Mouse (Mus musculus) myocyte (in vitro differentiated cells): ENCODE measurements around the gene Fam131a.

Source experiments
- MAX ChIP-seq: IDR thresholded peaks from one replicate; pipeline ENCODE4 v1.6.1; 2011; ENCODE audit warnings: low read depth, mild to moderate bottlenecking, control low read depth
- POLR2A ChIP-seq: IDR thresholded peaks from one replicate; pipeline ENCODE4 v1.6.1; 2011; ENCODE audit warnings: low read depth, mild to moderate bottlenecking, control low read depth, moderate library complexity; ENCODE audit not compliant: insufficient read length
- REST ChIP-seq: IDR thresholded peaks from one replicate; pipeline ENCODE4 v1.6.1; 2011; ENCODE audit warnings: mild to moderate bottlenecking, control low read depth, moderate library complexity; ENCODE audit not compliant: insufficient read depth, insufficient read length
- SRF ChIP-seq: IDR thresholded peaks from one replicate; pipeline ENCODE4 v1.6.1; 2011; ENCODE audit warnings: low read depth; ENCODE audit not compliant: control insufficient read depth, insufficient read length
- TCF12 ChIP-seq: IDR thresholded peaks from one replicate; pipeline ENCODE4 v1.6.1; 2011; ENCODE audit warnings: mild to moderate bottlenecking, control low read depth; ENCODE audit not compliant: poor library complexity, insufficient read depth, severe bottlenecking
- USF1 ChIP-seq: IDR thresholded peaks from one replicate; pipeline ENCODE4 v1.6.1; 2011; ENCODE audit warnings: low read depth, mild to moderate bottlenecking, control low read depth, moderate library complexity

GRCm38 (mm10) chr16:20725750-20726149 lies 32.7 kb downstream of the Fam131a start:
- no peak for TF ChIP-seq POLR2A
- no peak for TF ChIP-seq USF1
- TF ChIP-seq TCF12 = no peak
- TF ChIP-seq MAX = no peak
- no peak for TF ChIP-seq REST
- TF ChIP-seq SRF = no peak
